ENCODE assay signal across 8 mouse cellular contexts in the genomic region with DNA sequence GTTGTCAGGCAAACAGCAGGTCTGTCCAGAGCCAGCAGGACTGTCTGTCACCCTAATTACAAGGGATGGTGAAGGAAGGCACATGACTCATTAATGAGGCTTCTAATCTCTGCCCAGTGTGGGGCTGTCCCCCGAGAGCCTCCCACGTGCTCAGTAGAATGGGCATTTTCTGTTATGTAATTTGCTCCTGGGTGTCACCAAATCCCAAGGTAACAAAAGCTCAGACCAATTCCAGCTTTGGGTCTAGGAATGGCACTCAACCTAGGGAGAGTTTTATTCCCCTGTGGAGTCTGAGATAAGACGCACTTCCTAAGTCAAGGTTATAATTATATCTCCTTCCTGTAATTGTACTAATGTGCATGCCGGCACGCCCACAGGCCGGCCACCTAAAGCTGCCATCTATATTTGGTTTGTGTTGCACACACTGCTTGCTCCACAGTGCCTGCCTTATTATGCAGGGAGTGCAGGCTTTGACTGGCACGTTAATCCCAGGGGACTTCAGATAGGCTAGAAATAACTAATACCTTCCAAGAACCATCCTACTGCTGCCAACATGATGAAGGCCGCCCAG. TPM values are rescaled to one million over a fixed set of nuclear protein-coding genes. Genes with fewer than 3 reads are reported as not detected.
DNase-seq lines count a peak whose midpoint lies in the region; ATAC-seq and TF ChIP-seq lines count a peak whose summit lies in the region.

No protein-coding gene starts in this region.

- TF ChIP-seq CTCF in liver, adult 2 months (IDR thresholded peaks at IDR 0.05; ENCODE audit: low read depth, low read length): no peak
- no peak for TF ChIP-seq CTCF in small intestine, adult 2 months (IDR thresholded peaks at IDR 0.05; ENCODE audit: extremely low read depth, insufficient read length, insufficient replicate concordance, low read depth, low read length)

- ATAC-seq in liver, embryonic 11.5 days (replicated peaks; ENCODE audit: low FRiP score): no peak
- ATAC-seq in liver, embryonic 16.5 days (ENCODE audit: low read depth): no peak

- H3K79me2 ChIP-seq in liver, adult 2 months (ENCODE audit: control insufficient read depth, insufficient read depth, low read length): no peaks in the 10 kb centered on the region

- H3K9ac ChIP-seq in liver, adult 2 months (ENCODE audit: low read depth, low read length): no peak overlapping the region
- no peak overlapping the region for H3K9ac ChIP-seq in liver, embryonic 11.5 days (ENCODE audit: low read depth, low read length)
- no peak overlapping the region for H3K9ac ChIP-seq in liver, embryonic 16.5 days (ENCODE audit: low read depth, low read length)

- no peaks in the 10 kb centered on the region for H3K27me3 ChIP-seq in liver, adult 2 months (ENCODE audit: control insufficient read depth, insufficient read depth, low read length)
- no peaks in the 10 kb centered on the region; the same call in 1 of the 2 replicates for H3K27me3 ChIP-seq in liver, embryonic 11.5 days (replicated peaks; ENCODE audit: control insufficient read depth, insufficient read depth, low read length)
- peaks cover 12% of the 10 kb centered on the region; the same call in 1 of the 2 replicates for H3K27me3 ChIP-seq in heart, embryonic 10.5 days (ENCODE audit: insufficient read depth, poor library complexity, severe bottlenecking)
- H3K27me3 ChIP-seq in liver, embryonic 16.5 days (ENCODE audit: control insufficient read depth, insufficient read depth, low read depth, low read length): no peaks in the 10 kb centered on the region; the same call in 1 of the 2 replicates
- H3K27me3 ChIP-seq in small intestine, adult 2 months (ENCODE audit: control insufficient read depth, insufficient read depth, low read length): no peaks in the 10 kb centered on the region

- TF ChIP-seq POLR2A in liver, adult 2 months (IDR thresholded peaks at IDR 0.05; ENCODE audit: extremely low read depth, insufficient read depth, low read length): no peak
- TF ChIP-seq POLR2A in small intestine, adult 2 months (IDR thresholded peaks at IDR 0.05; ENCODE audit: low read depth, low read length): no peak

- DNase-seq in liver, adult 2 months (ENCODE audit: extremely low read depth, low read depth, low spot score): no peak
- DNase-seq in liver, embryonic 11.5 days (ENCODE audit: low spot score): no peak
- no peak for DNase-seq in heart, embryonic 10.5 days (ENCODE audit: low spot score)
- DNase-seq in embryo, embryonic 11 days: no peak
- no peak for DNase-seq in embryo, embryonic 10 days (ENCODE audit: low spot score)
- no peak for DNase-seq in frontal cortex, postnatal 25 days (ENCODE audit: low spot score in 2 of 2)

- WGBS in liver, adult 2 months: 87% methylated on average over 8 of the region's 8 CpGs
- WGBS in liver, embryonic 11.5 days: 61% methylated on average over 8 of the region's 8 CpGs
- WGBS in heart, embryonic 10.5 days: 49% methylated on average over 8 of the region's 8 CpGs
- 32% methylated on average over 8 of the region's 8 CpGs for WGBS in liver, embryonic 16.5 days (ENCODE audit: insufficient replicate concordance)
- 32% methylated on average over 8 of the region's 8 CpGs for WGBS in small intestine, adult 2 months

- H3K36me3 ChIP-seq in liver, adult 2 months (ENCODE audit: control insufficient read depth, insufficient read depth, low read length): no peaks in the 10 kb centered on the region
- no peaks in the 10 kb centered on the region for H3K36me3 ChIP-seq in liver, embryonic 11.5 days (ENCODE audit: control insufficient read depth, insufficient read depth, low read length)
- H3K36me3 ChIP-seq in heart, embryonic 10.5 days: no peaks in the 10 kb centered on the region
- H3K36me3 ChIP-seq in liver, embryonic 16.5 days (ENCODE audit: control insufficient read depth, insufficient read depth): no peaks in the 10 kb centered on the region
- no peaks in the 10 kb centered on the region for H3K36me3 ChIP-seq in small intestine, adult 2 months (ENCODE audit: control insufficient read depth, insufficient read depth, low read length)

- H3K4me3 ChIP-seq in liver, adult 2 months (ENCODE audit: insufficient read depth, low read depth, low read length): no peak overlapping the region
- no peak overlapping the region for H3K4me3 ChIP-seq in liver, embryonic 11.5 days (ENCODE audit: low read depth, low read length)
- H3K4me3 ChIP-seq in heart, embryonic 10.5 days: 0 out of 2 replicates have a peak overlapping the region, but pooled peaks have one; percentile 8
- H3K4me3 ChIP-seq in liver, embryonic 16.5 days (ENCODE audit: low read depth, low read length): no peak overlapping the region
- no peak overlapping the region for H3K4me3 ChIP-seq in small intestine, adult 2 months (ENCODE audit: low read depth, low read length)

- H3K9me3 ChIP-seq in liver, embryonic 11.5 days (ENCODE audit: control insufficient read depth, low read length): no peaks in the 10 kb centered on the region
- H3K9me3 ChIP-seq in heart, embryonic 10.5 days: no peaks in the 10 kb centered on the region
- no peaks in the 10 kb centered on the region for H3K9me3 ChIP-seq in liver, embryonic 16.5 days (replicated peaks; ENCODE audit: control insufficient read depth, low read length)

- peak overlapping the region; percentile 15 for H3K27ac ChIP-seq in liver, adult 2 months (replicated peaks; ENCODE audit: insufficient read depth, low read depth, low read length)
- H3K27ac ChIP-seq in liver, embryonic 11.5 days (ENCODE audit: low read depth, low read length): no peak overlapping the region
- H3K27ac ChIP-seq in heart, embryonic 10.5 days: peak overlapping the region; percentile 82
- 0 out of 2 replicates have a peak overlapping the region, but pooled peaks have one; percentile 9 for H3K27ac ChIP-seq in liver, embryonic 16.5 days (ENCODE audit: low read length)
- peak overlapping the region; percentile 57 for H3K27ac ChIP-seq in small intestine, adult 2 months (ENCODE audit: insufficient read depth, low read depth, low read length)

- H3K4me1 ChIP-seq in liver, adult 2 months (ENCODE audit: control insufficient read depth, insufficient read depth, low read length): no peaks in the 10 kb centered on the region
- H3K4me1 ChIP-seq in liver, embryonic 11.5 days (replicated peaks; ENCODE audit: control insufficient read depth, insufficient read depth, low read length): peaks cover 9% of the 10 kb centered on the region
- peaks cover 60% of the 10 kb centered on the region for H3K4me1 ChIP-seq in heart, embryonic 10.5 days
- H3K4me1 ChIP-seq in liver, embryonic 16.5 days (ENCODE audit: control insufficient read depth, low read depth, low read length): no peaks in the 10 kb centered on the region; the same call in 1 of the 2 replicates
- peaks cover 19% of the 10 kb centered on the region for H3K4me1 ChIP-seq in small intestine, adult 2 months (ENCODE audit: control insufficient read depth, insufficient read depth, insufficient read length, low read length)

- no peak overlapping the region for H3K4me2 ChIP-seq in liver, embryonic 11.5 days
- no peak overlapping the region for H3K4me2 ChIP-seq in liver, embryonic 16.5 days (ENCODE audit: low read depth, low read length)

RNA-seq across cellular contexts. Expression of gene Sec14l1, which starts 13.5 kb away (rescaled TPM):
- 4.6 and 6.0 TPM in 2 replicates for total RNA-seq in liver, adult 2 months (2014; rRNA removed)
- polyA plus RNA-seq in liver, adult 2 months (2012; rRNA removed): 6.7 and 8.2 TPM in 2 replicates
- 20.9 and 22.8 TPM in 2 replicates for polyA plus RNA-seq in liver, embryonic 11.5 days (2014; fragmentation: Nextera tagmentation; extraction: Ambion mirVana)
- polyA plus RNA-seq in heart, embryonic 10.5 days (2016; fragmentation: Nextera tagmentation; extraction: Ambion mirVana): 46.2 and 56.0 TPM in 2 replicates
- 18.4 and 19.3 TPM in 2 replicates for polyA plus RNA-seq in liver, embryonic 16.5 days (2015; fragmentation: Nextera tagmentation; extraction: Ambion mirVana)
- polyA plus RNA-seq in small intestine, adult 2 months (2012; rRNA removed): 32.6 and 49.2 TPM in 2 replicates
